Mouse (Mus musculus) retina, embryonic 14.5 days (tissue): ENCODE results near the gene Ascc1.
A peak's percentile ranks its signal among the peaks of the same experiment; 100 is the strongest.

Source experiments
- DNase-seq: peaks from one replicate; pipeline ENCODE4 v3.0.0-alpha.2; 2015; ENCODE audit warnings: low spot score

The Ascc1 gene

GRCm38 (mm10) chr10:60019299-60019698 is 16.7 kb downstream of the Ascc1 start:
- no peak for DNase-seq

GRCm38 (mm10) chr10:60023751-60024150 is 21.1 kb downstream of the Ascc1 start:
- no peak for DNase-seq

- DNase-seq, result peak; percentile 42
These were observed 24.3 kb downstream of the Ascc1 start for GRCm38 (mm10) chr10:60026759-60027395.

- no peak for DNase-seq
These were observed 25.0 kb downstream of the Ascc1 start for GRCm38 (mm10) chr10:60027619-60028084.

- DNase-seq, result no peak
These were observed 25.6 kb downstream of the Ascc1 start for GRCm38 (mm10) chr10:60028181-60028580.

- no peak for DNase-seq
These were observed 26.4 kb downstream of the Ascc1 start for GRCm38 (mm10) chr10:60028979-60029378.

GRCm38 (mm10) chr10:60029387-60029786 is 26.8 kb downstream of the Ascc1 start:
- DNase-seq, result no peak

GRCm38 (mm10) chr10:60031562-60031961 is 29.0 kb downstream of the Ascc1 start:
- peak; percentile 15 for DNase-seq

GRCm38 (mm10) chr10:60031985-60032384 is 29.4 kb downstream of the Ascc1 start:
- peak; percentile 53 for DNase-seq

GRCm38 (mm10) chr10:60032622-60033021 is 30.0 kb downstream of the Ascc1 start:
- DNase-seq, result no peak

GRCm38 (mm10) chr10:60033064-60033463 is 30.5 kb downstream of the Ascc1 start:
- no peak for DNase-seq

- DNase-seq, result no peak
These were observed 32.0 kb downstream of the Ascc1 start for GRCm38 (mm10) chr10:60034621-60035020.

GRCm38 (mm10) chr10:60035744-60036143 is 33.1 kb downstream of the Ascc1 start:
- DNase-seq, result no peak

GRCm38 (mm10) chr10:60042350-60042922 is 39.8 kb downstream of the Ascc1 start:
- DNase-seq, result no peak

GRCm38 (mm10) chr10:60046696-60047095 is 44.1 kb downstream of the Ascc1 start:
- DNase-seq, result no peak

GRCm38 (mm10) chr10:60050581-60050980 is 48.0 kb downstream of the Ascc1 start:
- DNase-seq, result no peak

- no peak for DNase-seq
These were observed 50.5 kb downstream of the Ascc1 start for GRCm38 (mm10) chr10:60053073-60053472.

- DNase-seq, result no peak
These were observed 59.6 kb downstream of the Ascc1 start for GRCm38 (mm10) chr10:60062173-60062572.

- no peak for DNase-seq
These were observed 60.3 kb downstream of the Ascc1 start for GRCm38 (mm10) chr10:60062931-60063330.

GRCm38 (mm10) chr10:60066524-60066923 is 63.9 kb downstream of the Ascc1 start:
- DNase-seq, result peak; percentile 72

GRCm38 (mm10) chr10:60075159-60075558 is 72.6 kb downstream of the Ascc1 start:
- no peak for DNase-seq

GRCm38 (mm10) chr10:60077226-60077625 is 74.6 kb downstream of the Ascc1 start:
- DNase-seq, result no peak

GRCm38 (mm10) chr10:60077736-60078560 is 75.3 kb downstream of the Ascc1 start:
- DNase-seq, result no peak
